Mouse (Mus musculus): ENCODE data around the gene Cotl1.

GRCm38 (mm10) chr8:119881917-119882316, 41.6 kb upstream of the Cotl1 start:
- TF ChIP-seq CTCF (IDR thresholded peaks at IDR 0.05; ENCODE audit: low read depth) (no peak), EP300 (optimal IDR thresholded peaks at IDR 0.05) (no peak)

All from stomach, postnatal 0 days (tissue).